Mouse (Mus musculus): ENCODE results near the gene Gulp1. TPM values are rescaled to one million over a fixed set of nuclear protein-coding genes. Genes with fewer than 3 reads are reported as not detected.

Gulp1 gene
- total RNA-seq, 2 experiments from 2014 or later = 4.1 to 8.6 TPM

DNA sequence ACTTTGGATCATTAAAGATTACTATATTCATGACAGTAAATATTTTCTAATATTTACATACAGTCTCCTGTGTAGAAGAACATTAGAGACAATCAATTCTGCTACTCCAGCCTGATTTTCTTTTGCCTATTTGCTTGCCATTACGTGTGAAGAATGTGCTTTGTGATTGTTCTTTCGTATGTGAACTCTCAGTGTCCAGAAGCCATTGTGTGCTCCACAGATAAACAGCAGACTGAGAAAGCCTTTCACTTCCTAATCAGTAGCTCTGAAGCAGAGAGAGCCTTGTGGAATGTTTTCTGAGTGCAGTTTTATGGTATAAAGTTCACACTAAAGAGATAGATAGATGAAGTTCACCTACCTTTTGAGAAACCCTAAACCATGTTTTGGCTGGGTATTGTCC is 131.2 kb downstream of the Gulp1 start:
- DNase-seq (ENCODE audit: low spot score in 2 of 2) = no peak
- intact Hi-C loops (cut with DNase I) = no loop called here

DNA sequence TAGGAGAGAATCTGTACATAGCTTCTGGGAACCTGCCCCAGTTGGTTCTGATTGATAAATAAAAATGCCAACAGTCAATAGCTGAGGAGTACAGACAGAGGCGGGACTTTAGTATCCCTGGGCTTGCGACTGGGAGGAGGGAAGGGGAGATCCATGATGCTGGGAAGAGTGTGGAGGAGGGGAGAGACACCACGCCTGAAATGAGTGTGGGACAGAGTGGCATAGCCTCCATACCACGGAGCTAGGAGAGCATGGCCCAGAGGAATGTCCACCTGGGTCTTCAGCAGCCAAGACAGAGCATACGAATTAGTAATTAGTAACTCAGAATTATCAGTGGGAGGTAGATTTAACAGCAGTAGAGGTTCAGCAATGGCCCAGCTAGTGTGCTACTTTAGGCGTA is 132.4 kb downstream of the Gulp1 start:
- intact Hi-C loops (cut with DNase I) = no loop called here
- no peak for DNase-seq (ENCODE audit: low spot score in 2 of 2)

DNA sequence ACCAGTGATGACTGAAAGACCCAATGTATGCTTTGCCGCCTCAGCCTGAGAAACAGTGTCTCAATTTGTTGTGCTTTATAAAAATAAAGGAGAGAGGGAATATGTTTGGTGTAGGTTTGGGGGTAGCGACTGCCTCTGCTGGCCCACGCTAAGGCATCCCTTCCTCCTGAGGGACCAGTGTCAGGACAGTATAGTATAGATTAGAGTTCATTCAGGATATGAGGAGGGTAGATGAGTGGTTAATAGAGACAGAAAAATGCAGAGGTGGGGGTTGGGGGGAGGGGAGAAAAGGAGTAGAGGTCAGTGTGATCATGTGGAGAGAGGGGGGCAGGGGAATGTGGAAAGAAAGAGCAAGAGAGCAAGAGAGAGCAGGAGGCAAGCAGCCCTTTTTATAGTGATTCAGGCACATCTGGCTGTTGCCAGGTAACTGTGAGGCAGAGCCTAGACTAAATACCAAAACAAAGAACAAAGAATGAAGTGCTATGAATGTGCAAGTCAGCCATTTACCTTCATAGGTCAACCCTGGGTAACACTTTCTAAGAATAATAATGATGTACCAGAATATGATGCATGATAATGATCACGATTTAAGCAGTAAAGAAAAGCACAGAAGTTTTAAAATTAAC is 169.6 kb downstream of the Gulp1 start:
- DNase-seq (ENCODE audit: low spot score in 2 of 2) = no peak
- intact Hi-C loops (cut with DNase I) = no loop called here

DNA sequence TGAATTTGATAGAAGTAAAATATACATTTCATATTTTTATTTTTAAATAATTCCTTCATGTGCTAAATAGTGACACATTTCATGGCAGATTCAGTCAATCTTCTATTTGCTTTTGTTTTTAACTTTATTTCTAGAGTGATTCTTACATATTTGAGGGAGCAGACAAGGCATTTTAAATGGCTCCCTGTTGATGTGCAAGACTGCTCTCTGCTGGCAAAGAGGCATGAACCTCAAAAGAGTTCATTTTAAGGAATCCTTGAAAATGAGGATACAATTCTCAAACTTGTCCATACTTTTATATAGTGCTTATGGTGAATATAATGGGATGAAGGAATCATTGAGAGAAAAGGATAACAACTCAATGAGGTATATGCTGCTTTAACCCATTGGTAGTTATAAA is 189.9 kb downstream of the Gulp1 start:
- peak; percentile 43 to 48 for DNase-seq (ENCODE audit: low spot score in 2 of 2)
- intact Hi-C loops (cut with DNase I) = loop anchor here (1.0 kb wide), 1 partner anchor 512 kb away; no protein-coding TSS in a partner anchor

DNA sequence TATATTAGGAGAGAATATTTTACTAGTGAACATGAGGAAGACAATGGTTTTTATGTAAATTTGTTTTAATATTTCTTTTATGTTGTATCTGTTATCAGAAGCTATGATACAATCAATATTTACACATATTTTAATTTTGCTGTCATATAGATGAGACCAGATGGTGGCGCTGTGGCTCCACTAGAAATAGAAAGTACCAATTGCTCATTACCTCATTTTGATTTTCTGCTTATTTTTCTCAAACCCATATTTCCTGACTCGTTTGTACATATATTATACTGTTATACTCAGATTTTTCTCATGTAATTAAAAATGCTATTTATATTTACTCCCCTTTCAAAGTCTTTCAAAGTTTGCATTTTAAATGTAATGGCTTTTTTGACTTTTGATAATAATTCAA is 194.4 kb downstream of the Gulp1 start:
- peak; percentile 51 to 79 for DNase-seq (ENCODE audit: low spot score in 2 of 2)
- intact Hi-C loops (cut with DNase I) = loop anchor here (2.0 kb wide), 2 partner anchors 569 to 1021 kb away; no protein-coding TSS in a partner anchor

DNA sequence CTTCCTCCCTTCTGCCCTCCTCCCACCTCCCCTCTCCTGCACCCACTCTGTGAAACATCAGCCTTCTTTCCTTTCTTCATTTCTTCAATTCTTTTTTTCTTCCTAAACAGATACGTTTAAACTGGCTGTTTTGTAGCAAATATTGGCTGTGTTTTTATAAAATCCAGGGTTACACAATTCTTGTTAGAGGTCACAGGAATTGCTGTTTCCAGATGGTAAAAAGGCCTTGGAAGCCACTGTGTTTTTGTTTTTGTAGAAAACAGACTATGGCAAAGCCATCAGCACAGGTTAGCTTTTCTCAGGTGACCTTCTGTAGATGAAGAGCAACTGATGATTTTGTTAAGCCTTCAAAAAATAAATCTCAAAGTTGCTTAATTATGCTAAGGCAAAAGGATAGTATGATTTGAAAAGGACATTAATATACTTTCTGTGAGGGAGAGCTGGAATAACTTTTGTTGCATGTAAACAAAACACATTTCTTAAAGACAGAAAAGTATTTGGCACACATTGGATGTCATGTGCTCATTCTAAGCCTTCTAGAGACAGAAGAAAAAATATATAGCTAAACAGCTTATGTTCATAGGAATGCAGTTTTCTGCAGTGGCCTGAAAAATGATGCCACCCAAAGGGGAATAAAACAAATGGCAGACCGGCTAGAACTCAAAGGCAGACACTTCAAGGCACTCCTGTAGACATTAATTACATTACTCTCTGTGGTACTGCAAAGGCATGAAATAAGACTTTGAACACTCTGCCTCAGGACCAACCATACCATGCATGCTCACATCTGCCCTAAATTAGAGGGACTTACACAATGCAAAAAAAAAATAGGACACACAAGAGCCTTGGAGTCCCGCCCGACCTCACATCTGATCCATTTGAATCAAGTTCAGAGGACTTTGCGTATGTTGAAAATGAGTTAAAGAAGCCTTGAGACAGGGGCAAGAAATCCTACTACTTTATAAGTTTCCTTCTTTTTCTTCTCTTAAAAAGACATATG is 199.7 kb downstream of the Gulp1 start:
- DNase-seq (ENCODE audit: low spot score in 2 of 2) = no peak
- intact Hi-C loops (cut with DNase I) = no loop called here

DNA sequence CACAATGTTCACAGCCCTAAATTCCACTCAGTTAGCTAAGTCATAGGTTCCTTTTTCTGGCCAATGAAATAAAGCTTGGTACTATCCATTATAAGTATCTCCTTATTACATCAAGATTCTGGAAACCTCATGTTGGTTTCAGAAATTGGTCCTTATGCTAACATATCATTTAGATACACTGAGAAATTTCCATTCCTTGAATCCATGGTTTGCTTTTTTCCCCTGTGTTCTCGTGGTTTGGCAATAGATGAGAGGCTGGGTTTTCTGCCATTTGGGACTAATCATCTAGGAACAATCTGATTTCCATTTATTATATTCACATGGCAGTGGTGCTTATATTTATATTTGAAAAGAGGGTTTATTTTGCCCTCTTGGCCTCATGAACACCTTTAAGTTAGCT is 226.9 kb downstream of the Gulp1 start:
- no peak for DNase-seq (ENCODE audit: low spot score in 2 of 2)

DNA sequence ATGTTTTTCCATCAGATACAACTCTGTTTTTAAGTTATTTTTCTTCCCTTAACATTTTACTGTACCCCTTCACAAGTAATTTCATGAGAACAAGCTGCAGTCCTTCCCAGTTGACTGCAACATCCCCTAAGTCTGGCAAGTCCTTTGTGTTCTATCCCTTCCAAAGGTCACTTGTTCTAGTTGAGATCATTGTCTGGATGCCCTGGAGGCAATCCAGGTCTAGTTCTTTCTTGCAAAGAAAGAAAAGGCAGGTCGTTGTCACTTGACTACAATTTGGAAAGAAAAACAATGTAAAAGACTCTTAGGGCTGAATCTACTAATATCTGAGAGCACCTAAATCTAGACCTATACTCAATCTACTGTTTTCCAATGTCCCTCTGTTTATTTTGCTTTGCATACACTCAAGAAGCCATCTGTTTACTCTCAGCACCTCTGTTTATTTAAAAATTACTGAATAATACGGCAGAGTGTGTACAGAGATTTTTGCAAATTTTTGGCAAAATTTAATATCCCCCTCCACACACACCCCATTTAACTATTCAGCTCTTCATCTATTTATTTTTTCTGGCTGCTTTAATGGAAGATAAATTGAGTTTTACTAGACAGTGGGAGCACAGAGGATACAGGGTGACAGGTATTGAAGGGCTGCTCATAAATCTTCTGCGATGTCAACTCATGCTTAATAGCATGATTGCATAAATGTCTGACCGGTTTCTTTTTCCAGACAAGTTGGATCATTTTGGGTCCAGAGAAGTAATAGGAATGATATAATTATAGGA is 252.5 kb downstream of the Gulp1 start:
- DNase-seq (ENCODE audit: low spot score in 2 of 2) = no peak
- intact Hi-C loops (cut with DNase I) = no loop called here

More for the DNA sequence above, 226.9 kb downstream of the Gulp1 start:
- intact Hi-C loops (cut with DNase I) = no loop called here

DNA sequence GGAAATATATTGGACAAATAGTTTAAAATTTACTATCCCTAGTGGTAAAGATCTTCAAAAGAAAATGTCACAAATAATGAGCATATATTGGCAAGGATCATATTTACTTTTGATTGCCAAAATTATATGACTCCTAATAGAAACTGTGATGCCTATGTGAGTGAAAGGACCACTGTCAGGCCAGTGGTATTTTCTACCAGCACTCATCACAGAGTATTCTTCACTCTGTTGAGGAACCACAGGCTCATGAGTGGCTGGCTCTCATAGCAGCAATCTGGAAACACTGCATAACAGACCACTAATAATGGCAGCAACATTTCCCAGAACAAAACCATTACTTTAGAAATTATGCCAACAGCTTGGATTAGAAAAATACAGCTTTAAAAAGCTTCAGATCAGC is 255.1 kb downstream of the Gulp1 start:
- intact Hi-C loops (cut with DNase I) = no loop called here
- DNase-seq (ENCODE audit: low spot score in 2 of 2) = no peak

DNA sequence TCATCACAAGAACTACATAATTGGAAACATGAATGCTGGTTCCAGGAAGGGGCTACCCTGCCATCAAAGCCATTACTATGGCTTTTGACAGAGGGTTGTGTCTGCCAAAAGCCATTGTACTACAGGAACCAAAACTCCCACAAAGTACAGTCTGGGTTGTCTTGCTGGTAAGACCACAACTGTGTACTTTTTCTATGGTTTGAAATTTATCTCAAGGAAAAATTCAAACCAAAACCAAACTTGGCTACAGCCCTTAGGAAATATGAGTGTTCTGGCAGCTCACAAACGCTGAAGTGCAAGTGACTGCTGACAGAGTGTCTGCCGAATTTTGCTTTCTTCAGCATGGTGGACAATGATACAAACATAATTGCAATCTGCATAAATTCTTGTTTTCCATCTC is 259.0 kb downstream of the Gulp1 start:
- intact Hi-C loops (cut with DNase I) = no loop called here
- no peak for DNase-seq (ENCODE audit: low spot score in 2 of 2)

DNA sequence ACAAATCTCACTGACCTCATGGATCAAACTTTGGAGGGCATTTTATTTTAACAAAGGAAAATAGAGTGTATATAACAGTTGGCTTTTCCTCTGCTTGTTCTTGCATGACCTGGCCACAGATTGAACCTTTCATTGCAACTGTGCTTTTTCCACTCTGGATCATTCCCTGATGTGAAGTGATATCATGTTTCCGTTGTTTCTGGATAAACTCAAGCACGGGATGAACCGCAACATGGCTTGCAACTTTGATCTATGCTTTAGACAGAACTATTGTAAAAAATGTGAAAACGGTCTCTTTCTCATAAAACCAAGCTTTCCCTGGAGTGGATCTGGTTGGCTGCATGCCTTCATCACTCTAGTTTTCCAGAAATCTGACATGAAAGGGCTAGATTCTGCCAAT is 282.6 kb downstream of the Gulp1 start:
- intact Hi-C loops (cut with DNase I) = no loop called here
- no peak for DNase-seq (ENCODE audit: low spot score in 2 of 2)
